23 mouse cellular contexts compared by ENCODE assay signal in the genomic region with DNA sequence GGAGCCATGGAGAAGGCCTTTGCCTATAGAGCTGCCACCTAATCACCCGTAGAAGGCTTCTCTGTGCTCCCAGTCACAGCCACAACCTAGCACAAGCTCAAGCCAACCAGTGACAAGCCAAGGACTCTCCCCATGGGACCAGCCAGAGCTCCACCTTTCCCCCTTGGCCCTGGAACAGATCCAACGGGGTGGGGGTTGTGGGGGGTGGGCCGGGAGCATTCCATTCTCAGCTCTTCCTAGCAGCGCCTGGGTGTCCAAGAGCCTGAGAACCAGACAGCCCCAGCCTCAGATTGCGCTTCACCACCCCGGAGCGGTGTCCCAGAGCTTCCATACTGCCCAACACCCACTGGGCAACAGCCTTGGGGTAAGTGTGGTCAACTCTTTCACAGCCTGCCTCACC.
DNase-seq lines count a peak whose midpoint lies in the region; ATAC-seq lines count a peak whose summit lies in the region.
"Had no signal": no experiment of that assay in that cellular context is flagged by ENCODE, and none has a peak within 500 bp of the region (broad histone marks: within the 10 kb centered on the region; RNA-seq: fewer than 3 reads in every experiment).

No protein-coding gene starts in this region.

- DNase-seq in heart, embryonic 10.5 days (ENCODE audit: low spot score) = peak; percentile 76
- DNase-seq in intestine, embryonic 14.5 days (ENCODE audit: low spot score) = peak; percentile 48
- peak; percentile 51 for DNase-seq in ES-CJ7 (ENCODE audit: low read depth, low spot score)
- no peak for DNase-seq in embryonic facial prominence, embryonic 10.5 days (ENCODE audit: low spot score)
- no peak for DNase-seq in spleen, postnatal 36 days (ENCODE audit: low spot score in 2 of 2)
- DNase-seq in kidney, postnatal 10 days = no peak
- DNase-seq: adrenal gland, adult 8-10 months; adrenal gland, postnatal 36 days; cerebellum, adult 9-10 months; cerebellum, postnatal 25 days; gastrocnemius, postnatal 10 days; heart, adult 18-20 months; kidney, adult 18-20 months had no signal

- H3K9me3 ChIP-seq in heart, embryonic 10.5 days = no peaks in the 10 kb centered on the region
- H3K9me3 ChIP-seq in heart, embryonic 12.5 days (replicated peaks) = no peaks in the 10 kb centered on the region
- H3K9me3 ChIP-seq in intestine, embryonic 14.5 days (ENCODE audit: control insufficient read depth, low read length) = no peaks in the 10 kb centered on the region; the same call in 1 of the 2 replicates
- H3K9me3 ChIP-seq in intestine, embryonic 16.5 days (ENCODE audit: control insufficient read depth, low read length) = no peaks in the 10 kb centered on the region
- no peaks in the 10 kb centered on the region for H3K9me3 ChIP-seq in embryonic facial prominence, embryonic 10.5 days
- H3K9me3 ChIP-seq: embryonic facial prominence, embryonic 15.5 days; forebrain, embryonic 10.5 days; forebrain, embryonic 15.5 days; hindbrain, embryonic 10.5 days had no signal

- H3K27me3 ChIP-seq in heart, embryonic 10.5 days (ENCODE audit: insufficient read depth, poor library complexity, severe bottlenecking) = no peaks in the 10 kb centered on the region
- no peaks in the 10 kb centered on the region for H3K27me3 ChIP-seq in heart, embryonic 12.5 days (replicated peaks)
- no peaks in the 10 kb centered on the region for H3K27me3 ChIP-seq in intestine, embryonic 14.5 days (replicated peaks; ENCODE audit: control insufficient read depth, insufficient read depth, low read length)
- no peaks in the 10 kb centered on the region for H3K27me3 ChIP-seq in intestine, embryonic 16.5 days (replicated peaks; ENCODE audit: control insufficient read depth, insufficient read depth, low read length)
- H3K27me3 ChIP-seq in embryonic facial prominence, embryonic 10.5 days (replicated peaks; ENCODE audit: low read depth, poor library complexity, severe bottlenecking) = no peaks in the 10 kb centered on the region
- H3K27me3 ChIP-seq: embryonic facial prominence, embryonic 15.5 days; forebrain, embryonic 15.5 days; Patski had no signal

- H3K4me3 ChIP-seq in heart, embryonic 10.5 days = no peak overlapping the region
- no peak overlapping the region for H3K4me3 ChIP-seq in heart, embryonic 12.5 days
- H3K4me3 ChIP-seq in intestine, embryonic 14.5 days (ENCODE audit: low read depth, low read length) = no peak overlapping the region
- no peak overlapping the region for H3K4me3 ChIP-seq in intestine, embryonic 16.5 days (ENCODE audit: low read length)
- H3K4me3 ChIP-seq in embryonic facial prominence, embryonic 10.5 days = no peak overlapping the region
- H3K4me3 ChIP-seq: embryonic facial prominence, embryonic 15.5 days; erythroblast, embryonic 14.5 days; forebrain, embryonic 10.5 days; forebrain, embryonic 15.5 days; hindbrain, embryonic 10.5 days had no signal

- H3K4me1 ChIP-seq in heart, embryonic 10.5 days = 0 out of 2 replicates have a peak, but pooled peaks cover 3% of the 10 kb centered on the region
- no peaks in the 10 kb centered on the region for H3K4me1 ChIP-seq in heart, embryonic 12.5 days (replicated peaks)
- H3K4me1 ChIP-seq in intestine, embryonic 14.5 days (replicated peaks; ENCODE audit: control insufficient read depth, insufficient read depth, low read length) = no peaks in the 10 kb centered on the region
- H3K4me1 ChIP-seq in intestine, embryonic 16.5 days (ENCODE audit: control insufficient read depth, insufficient read depth, low read length) = no peaks in the 10 kb centered on the region
- H3K4me1 ChIP-seq in embryonic facial prominence, embryonic 10.5 days = peaks cover 1% of the 10 kb centered on the region

- no peaks in the 10 kb centered on the region for H3K36me3 ChIP-seq in heart, embryonic 10.5 days
- H3K36me3 ChIP-seq in heart, embryonic 12.5 days = no peaks in the 10 kb centered on the region
- no peaks in the 10 kb centered on the region for H3K36me3 ChIP-seq in intestine, embryonic 14.5 days (ENCODE audit: control insufficient read depth, insufficient read depth, low read length)
- H3K36me3 ChIP-seq in intestine, embryonic 16.5 days (ENCODE audit: control insufficient read depth, insufficient read depth, low read length) = no peaks in the 10 kb centered on the region
- H3K36me3 ChIP-seq in embryonic facial prominence, embryonic 10.5 days (replicated peaks) = no peaks in the 10 kb centered on the region
- H3K36me3 ChIP-seq: embryonic facial prominence, embryonic 15.5 days; forebrain, embryonic 10.5 days; forebrain, embryonic 15.5 days; hindbrain, embryonic 10.5 days had no signal

- no peak for ATAC-seq in heart, embryonic 12.5 days (ENCODE audit: insufficient number of reproducible peaks, low FRiP score)
- ATAC-seq in intestine, embryonic 14.5 days (replicated peaks; ENCODE audit: low FRiP score, low TSS enrichment, low read depth) = no peak
- ATAC-seq in intestine, embryonic 16.5 days = no peak
- ATAC-seq: forebrain, embryonic 15.5 days; inflammation-experienced regulatory T-cells, adult 6 months; Patski had no signal

- no peak overlapping the region for H3K9ac ChIP-seq in heart, embryonic 12.5 days
- no peak overlapping the region for H3K9ac ChIP-seq in intestine, embryonic 14.5 days (ENCODE audit: low read length)
- H3K9ac ChIP-seq in intestine, embryonic 16.5 days (ENCODE audit: low read depth, low read length) = no peak overlapping the region
- H3K9ac ChIP-seq: embryonic facial prominence, embryonic 15.5 days; forebrain, embryonic 15.5 days had no signal

- H3K27ac ChIP-seq in heart, embryonic 10.5 days = no peak overlapping the region
- H3K27ac ChIP-seq in heart, embryonic 12.5 days (ENCODE audit: poor library complexity, severe bottlenecking) = no peak overlapping the region
- H3K27ac ChIP-seq in intestine, embryonic 14.5 days (ENCODE audit: low read depth) = no peak overlapping the region
- no peak overlapping the region for H3K27ac ChIP-seq in intestine, embryonic 16.5 days (ENCODE audit: low read length)
- H3K27ac ChIP-seq in embryonic facial prominence, embryonic 10.5 days (replicated peaks) = 0 out of 2 replicates have a peak overlapping the region, but pooled peaks have one; percentile 14
- H3K27ac ChIP-seq: embryonic facial prominence, embryonic 15.5 days; forebrain, embryonic 10.5 days; forebrain, embryonic 15.5 days; hindbrain, embryonic 10.5 days had no signal

- WGBS in heart, embryonic 10.5 days = 78% methylated on average over 7 of the region's 7 CpGs
- 81% methylated on average over 7 of the region's 7 CpGs for WGBS in heart, embryonic 12.5 days
- WGBS in intestine, embryonic 14.5 days = 90% methylated on average over 7 of the region's 7 CpGs
- WGBS in intestine, embryonic 16.5 days = 84% methylated on average over 7 of the region's 7 CpGs
- WGBS in embryonic facial prominence, embryonic 10.5 days = 86% methylated on average over 7 of the region's 7 CpGs

- no peak overlapping the region for H3K4me2 ChIP-seq in heart, embryonic 12.5 days
- no peak overlapping the region for H3K4me2 ChIP-seq in intestine, embryonic 14.5 days (ENCODE audit: low read length)
- no peak overlapping the region for H3K4me2 ChIP-seq in intestine, embryonic 16.5 days (ENCODE audit: low read depth, low read length)
- H3K4me2 ChIP-seq: embryonic facial prominence, embryonic 15.5 days; forebrain, embryonic 15.5 days; heart, embryonic 11.5 days had no signal

Comparison
In these comparisons a context has a peak if more than half of its experiments do, and no peak if none do; other contexts are left out.
1. DNase-seq: peak in heart, embryonic 10.5 days (single experiment), intestine, embryonic 14.5 days (single experiment) and ES-CJ7 (single experiment); none in embryonic facial prominence, embryonic 10.5 days (single experiment), spleen, postnatal 36 days (0 of 2) and kidney, postnatal 10 days (single experiment).